Mouse (Mus musculus) heart, embryonic 15.5 days (tissue): ENCODE data around the gene Actg1. TPM values are rescaled to one million over a fixed set of nuclear protein-coding genes. Genes with fewer than 3 reads are reported as not detected.
A peak's percentile ranks its signal among the peaks of the same experiment; 100 is the strongest.

Source experiments
- ATAC-seq: fragments of 200-750 bp; cut with Nextera tagmentation; replicated peaks from 2 replicates; pipeline ENCODE4 v1.8.0; 2017; ENCODE audit warnings: low read depth, moderate TSS enrichment; ENCODE audit not compliant: insufficient number of reproducible peaks, insufficient read depth, low FRiP score
- H3K27ac ChIP-seq: fragments of 300-500 bp; sonication (generic); 2 replicates; pipeline ENCODE4 v1.5.1; 2015; ENCODE audit warnings: mild to moderate bottlenecking, inconsistent platforms
- H3K27me3 ChIP-seq: fragments of 300-500 bp; sonication (generic); 2 replicates; pipeline ENCODE4 v1.6.1; 2015; ENCODE audit warnings: inconsistent platforms
- H3K36me3 ChIP-seq: fragments of 300-500 bp; sonication (generic); 2 replicates; pipeline ENCODE4 v1.6.1; 2015; ENCODE audit warnings: mild to moderate bottlenecking, inconsistent platforms
- H3K4me1 ChIP-seq: fragments of 300-500 bp; sonication (generic); replicated peaks from 2 replicates; pipeline ENCODE4 v1.6.1; 2015; ENCODE audit warnings: inconsistent platforms
- H3K4me2 ChIP-seq: fragments of 300-500 bp; sonication (generic); 2 replicates; pipeline ENCODE4 v1.6.1; 2015; ENCODE audit warnings: inconsistent platforms, mild to moderate bottlenecking, moderate library complexity
- H3K4me3 ChIP-seq: fragments of 300-500 bp; sonication (generic); 2 replicates; pipeline ENCODE4 v1.5.1; 2015; ENCODE audit warnings: mild to moderate bottlenecking, inconsistent platforms
- H3K9ac ChIP-seq: fragments of 300-500 bp; sonication (generic); 2 replicates; pipeline ENCODE4 v1.6.1; 2015; ENCODE audit warnings: mild to moderate bottlenecking, inconsistent platforms
- H3K9me3 ChIP-seq: fragments of 300-500 bp; sonication (generic); replicated peaks from 2 replicates; pipeline ENCODE4 v1.6.1; 2016; ENCODE audit warnings: inconsistent platforms
- WGBS: fragments of 180-500 bp; shearing (Covaris S2); methylation state at CpG from one replicate; pipeline ENCODE4 v1.1.7; 2015; ENCODE audit warnings: mixed read lengths; 5-methylcytosine and 5-hydroxymethylcytosine counted together
- polyA plus RNA-seq: library from polyadenylated mRNA; unstranded; fragments of >200 nt; fragmentation: Nextera tagmentation; extraction: Ambion mirVana; gene quantifications from 2 replicates; pipeline ENCODE4 v1.2.1, GENCODE M21; 2015

The Actg1 gene
- polyA plus RNA-seq = 921 and 1,308 TPM in 2 replicates

DNA sequence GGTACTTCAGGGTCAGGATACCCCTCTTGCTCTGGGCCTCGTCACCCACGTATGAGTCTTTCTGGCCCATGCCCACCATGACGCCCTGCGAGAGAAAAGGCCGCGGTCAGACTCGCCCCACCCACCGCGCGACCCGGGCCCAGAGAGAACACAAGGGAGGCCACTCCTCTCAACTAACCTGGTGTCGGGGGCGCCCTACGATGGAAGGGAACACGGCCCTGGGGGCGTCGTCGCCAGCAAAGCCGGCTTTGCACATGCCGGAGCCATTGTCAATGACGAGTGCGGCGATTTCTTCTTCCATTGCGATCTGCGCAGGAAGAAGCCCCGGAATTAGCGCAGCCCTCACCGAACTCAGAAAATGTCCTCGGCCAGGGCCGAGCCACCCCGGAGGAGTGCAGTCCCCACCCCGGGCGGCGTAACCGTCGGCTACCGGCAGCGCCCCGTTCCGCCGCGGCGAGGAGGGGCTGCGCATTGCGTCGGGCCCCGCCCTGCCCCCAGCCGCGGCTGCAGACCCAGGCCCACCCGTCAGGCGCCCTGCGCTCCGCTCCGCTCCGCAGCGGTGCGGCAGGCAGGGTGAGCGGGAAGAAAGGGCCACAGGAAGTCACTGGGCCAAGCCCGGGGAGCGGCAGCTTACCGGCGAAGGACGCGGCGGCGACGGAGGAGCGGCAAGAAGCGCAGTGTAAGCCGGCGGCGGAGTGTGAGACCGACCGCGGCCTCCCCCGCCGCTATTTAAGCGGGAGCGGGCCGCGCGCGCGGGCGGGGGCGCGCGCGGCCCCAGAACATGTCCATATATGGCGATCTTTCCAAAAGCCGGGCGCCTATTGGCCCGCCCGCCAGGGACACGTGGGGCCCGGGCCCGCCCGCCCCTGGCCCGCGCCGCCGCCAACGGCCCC, at the start of gene Actg1:
Gene Actg1 (minus strand): TSS at position 752 of the 893 bp plus-strand sequence.
- Histone ChIP-seq H3K36me3 (peaks cover 6% of the 10 kb centered on the region; the same call in 1 of the 2 replicates), H3K4me1 (peaks cover 32% of the 10 kb centered on the region), H3K4me3 (peak within 1 kb of the TSS; percentile 88), H3K9me3 (no peaks in the 10 kb centered on the region), H3K27me3 (no peaks in the 10 kb centered on the region), H3K27ac (peak within 1 kb of the TSS; percentile 96), H3K4me2 (peak within 1 kb of the TSS; percentile 90), H3K9ac (peak within 1 kb of the TSS; percentile 100)
- ATAC-seq = peak; percentile 69
- under 1% methylated on average over 96 of the region's 103 CpGs for WGBS

DNA sequence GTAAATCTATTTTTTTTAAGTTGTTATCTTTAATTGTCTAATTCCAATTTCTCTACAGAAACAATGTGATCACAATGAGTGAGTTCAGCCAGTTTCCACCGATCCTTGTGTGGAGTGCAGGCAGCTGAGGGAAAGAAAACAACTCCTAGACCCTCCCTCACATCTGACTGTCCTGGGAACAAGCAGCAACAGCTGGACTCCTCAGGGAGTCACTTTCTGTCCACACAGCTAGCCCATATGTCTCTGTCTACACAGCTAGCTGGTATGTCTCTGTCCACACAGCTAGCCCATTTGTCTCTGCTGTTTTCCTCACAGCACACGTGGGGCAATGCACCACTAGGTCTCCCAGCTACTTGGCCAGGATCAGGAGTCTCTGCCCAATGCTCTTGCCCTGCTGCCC, 49.3 kb upstream of the Actg1 start:
- Histone ChIP-seq H3K4me2 (no peak overlapping the region), H3K36me3 (peaks cover 55% of the 10 kb centered on the region), H3K9me3 (no peaks in the 10 kb centered on the region), H3K27ac (no peak overlapping the region), H3K4me1 (no peaks in the 10 kb centered on the region), H3K27me3 (no peaks in the 10 kb centered on the region), H3K4me3 (no peak overlapping the region), H3K9ac (0 out of 2 replicates have a peak overlapping the region, but pooled peaks have one; percentile 6)
- 74% methylated on average over 2 of the region's 2 CpGs for WGBS
- ATAC-seq = no peak

DNA sequence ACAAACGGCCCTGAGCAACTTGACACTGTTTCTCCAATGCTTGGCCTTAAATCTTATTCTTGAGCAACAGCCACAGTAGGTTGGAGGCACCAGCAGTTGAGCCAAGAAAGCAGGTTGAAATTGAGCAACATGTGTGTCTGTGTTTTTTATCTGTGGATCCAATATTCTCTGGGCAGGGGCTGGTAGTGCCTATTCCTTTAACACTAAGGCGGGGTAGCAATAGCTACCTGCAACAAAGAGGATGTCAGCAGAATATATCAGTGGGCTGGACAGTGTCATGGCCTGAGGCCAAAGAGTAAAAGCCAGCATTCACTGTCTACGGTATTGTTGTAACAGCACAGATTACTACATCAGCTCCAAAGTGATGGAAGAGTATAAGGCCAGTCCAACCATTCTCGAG, 47.3 kb upstream of the Actg1 start:
- Histone ChIP-seq H3K4me1 (no peaks in the 10 kb centered on the region), H3K9ac (no peak overlapping the region), H3K36me3 (peaks cover 56% of the 10 kb centered on the region), H3K27ac (no peak overlapping the region), H3K9me3 (no peaks in the 10 kb centered on the region), H3K4me2 (no peak overlapping the region), H3K27me3 (no peaks in the 10 kb centered on the region), H3K4me3 (no peak overlapping the region)
- 68% methylated on average over 4 of the region's 4 CpGs for WGBS
- ATAC-seq = 0 out of 2 replicates have a peak, but pooled peaks have one; percentile 18

DNA sequence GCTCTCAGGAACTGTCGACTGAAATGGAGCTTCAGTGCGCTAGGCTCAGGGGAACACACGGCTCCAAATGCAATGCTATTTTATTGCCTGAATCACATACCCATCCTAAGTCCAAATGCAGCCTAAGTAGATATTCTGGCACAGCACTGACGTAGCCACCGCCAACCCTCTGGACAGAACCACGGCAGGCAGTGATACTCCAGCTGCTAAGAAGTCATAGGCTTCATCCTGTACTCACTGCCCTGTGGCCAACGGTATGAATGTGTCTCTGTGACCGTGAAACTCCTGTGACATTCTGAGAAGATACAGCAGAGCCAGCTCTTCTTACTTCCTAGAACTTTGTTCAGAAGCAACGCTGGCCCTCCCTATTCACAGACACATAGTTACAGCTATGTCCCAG, 40.2 kb upstream of the Actg1 start:
- 86% methylated on average over 9 of the region's 9 CpGs for WGBS
- Histone ChIP-seq H3K4me3 (no peak overlapping the region), H3K27ac (peak overlapping the region; percentile 16), H3K36me3 (peaks cover 55% of the 10 kb centered on the region), H3K9ac (no peak overlapping the region), H3K9me3 (no peaks in the 10 kb centered on the region), H3K4me1 (peaks cover 31% of the 10 kb centered on the region), H3K27me3 (no peaks in the 10 kb centered on the region), H3K4me2 (no peak overlapping the region)
- no peak for ATAC-seq

DNA sequence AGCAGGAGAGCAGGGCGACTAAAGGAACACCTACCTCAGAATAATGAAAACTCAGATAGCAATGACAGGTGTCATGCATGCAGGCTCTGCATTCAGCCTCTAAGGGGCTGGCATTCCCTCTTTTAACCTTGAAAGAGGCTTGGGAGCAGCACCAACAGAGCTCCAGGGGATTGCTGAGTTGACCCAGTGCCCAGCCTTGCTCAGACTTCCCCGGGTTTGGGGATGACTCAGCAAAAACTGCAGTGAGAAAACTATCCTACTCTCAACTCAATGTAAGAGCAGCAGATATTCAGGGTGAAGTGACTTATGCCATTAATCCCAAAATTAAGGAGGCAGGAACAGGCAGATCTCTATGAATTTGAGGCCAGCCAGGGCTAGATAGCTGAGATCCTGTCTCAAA, 38.8 kb upstream of the Actg1 start:
- Histone ChIP-seq H3K36me3 (peaks cover 57% of the 10 kb centered on the region), H3K4me3 (no peak overlapping the region), H3K27me3 (no peaks in the 10 kb centered on the region), H3K27ac (peak overlapping the region; percentile 93), H3K4me1 (peaks cover 42% of the 10 kb centered on the region), H3K9ac (no peak overlapping the region), H3K9me3 (no peaks in the 10 kb centered on the region), H3K4me2 (no peak overlapping the region)
- WGBS = 39% methylated on average over 2 of the region's 2 CpGs
- ATAC-seq = no peak

DNA sequence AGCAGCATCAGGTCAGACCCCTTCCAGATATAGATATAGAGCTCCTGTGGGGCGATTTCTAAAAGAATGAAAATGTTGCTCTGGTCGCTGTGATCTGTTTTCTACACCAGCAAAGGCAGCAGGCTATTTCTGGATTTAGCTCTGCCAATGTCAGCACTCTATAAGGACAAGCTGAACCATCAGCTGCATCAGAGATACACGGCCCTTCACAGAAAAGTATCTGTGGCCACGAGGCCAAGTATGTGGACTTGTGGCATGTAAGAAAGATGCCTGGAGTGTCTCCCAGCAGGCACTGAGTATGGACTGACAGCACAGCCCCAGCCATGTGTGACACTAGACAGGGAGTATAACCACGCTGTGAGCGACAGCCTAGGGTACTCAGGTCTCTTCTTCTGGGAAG, 38.3 kb upstream of the Actg1 start:
- H3K27ac ChIP-seq = peak overlapping the region; percentile 93
- no peak overlapping the region for H3K4me3 ChIP-seq
- H3K36me3 ChIP-seq = peaks cover 57% of the 10 kb centered on the region
- no peaks in the 10 kb centered on the region for H3K9me3 ChIP-seq
- H3K4me2 ChIP-seq = 0 out of 2 replicates have a peak overlapping the region, but pooled peaks have one; percentile 21
- ATAC-seq = peak; percentile 65; the same call in 1 of the 2 replicates
- H3K9ac ChIP-seq = no peak overlapping the region
- H3K4me1 ChIP-seq = peaks cover 48% of the 10 kb centered on the region
- WGBS = 57% methylated on average over 6 of the region's 6 CpGs
- H3K27me3 ChIP-seq = no peaks in the 10 kb centered on the region

DNA sequence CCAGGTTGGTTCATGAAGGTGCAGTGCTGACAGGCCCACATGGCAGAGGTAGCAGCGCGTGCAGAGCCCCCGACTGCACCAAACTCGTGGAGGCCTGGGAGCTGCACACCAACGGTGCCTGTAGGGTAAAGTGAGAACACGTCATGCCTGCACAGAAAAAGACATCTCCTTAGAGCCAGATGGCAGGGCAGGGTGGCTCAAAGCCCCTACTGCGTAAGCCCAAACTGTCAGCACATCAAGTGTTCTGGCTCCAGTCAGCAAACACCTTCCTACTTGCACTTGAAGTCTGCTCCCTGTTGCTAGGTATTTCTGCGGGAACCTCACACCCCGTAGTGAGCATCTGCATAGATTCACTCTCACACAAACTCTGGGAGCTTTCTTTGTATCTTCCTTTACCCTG, 34.2 kb upstream of the Actg1 start:
- peak overlapping the region; percentile 7; the same call in 1 of the 2 replicates for H3K9ac ChIP-seq
- peaks cover 50% of the 10 kb centered on the region for H3K36me3 ChIP-seq
- peaks cover 70% of the 10 kb centered on the region for H3K4me1 ChIP-seq
- no peaks in the 10 kb centered on the region for H3K9me3 ChIP-seq
- peak; percentile 64 for ATAC-seq
- 0 out of 2 replicates have a peak overlapping the region, but pooled peaks have one; percentile 11 for H3K4me2 ChIP-seq
- H3K4me3 ChIP-seq = no peak overlapping the region
- H3K27me3 ChIP-seq = no peaks in the 10 kb centered on the region
- 49% methylated on average over 9 of the region's 9 CpGs for WGBS
- peak overlapping the region; percentile 91 for H3K27ac ChIP-seq

DNA sequence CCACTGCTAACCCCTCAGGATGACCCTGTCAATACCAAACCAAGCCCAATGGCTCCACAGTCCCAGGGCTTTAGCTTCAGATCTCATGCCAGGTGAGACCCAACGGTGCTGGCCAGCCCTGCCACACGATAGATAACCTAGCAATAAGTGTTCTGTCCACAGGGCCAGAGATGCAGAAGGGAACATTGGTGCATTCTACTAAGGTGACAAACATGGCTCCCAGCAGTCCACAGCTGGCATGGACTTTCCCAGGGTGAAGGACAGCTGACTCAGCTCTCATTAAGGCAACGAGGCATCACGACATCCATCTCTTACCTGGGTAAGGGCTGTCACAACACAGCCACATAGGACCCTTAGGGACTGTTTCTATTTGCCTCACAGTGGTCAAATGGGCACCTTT, 32.8 kb upstream of the Actg1 start:
- WGBS = 84% methylated on average over 4 of the region's 4 CpGs

DNA sequence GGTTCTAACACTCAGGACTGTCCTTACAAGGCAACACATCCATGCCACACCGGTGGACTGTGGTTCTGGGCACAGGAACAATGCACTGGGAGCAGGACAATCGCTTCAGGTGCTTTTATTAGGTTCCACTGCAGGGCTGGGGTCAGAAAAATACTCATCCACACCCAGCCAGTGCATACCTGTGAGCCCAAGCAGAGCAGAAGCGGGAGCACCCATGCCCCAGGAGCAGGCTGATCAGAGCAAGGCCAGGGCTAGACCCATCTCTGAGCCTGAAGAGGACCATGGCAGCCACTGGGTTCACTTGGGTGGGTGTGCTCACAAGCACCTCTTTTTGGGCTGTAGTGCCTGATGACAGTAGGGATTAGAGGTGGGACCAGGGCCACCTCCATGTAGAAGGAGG, 31.9 kb upstream of the Actg1 start:
- Histone ChIP-seq H3K36me3 (peaks cover 64% of the 10 kb centered on the region), H3K9ac (no peak overlapping the region)

More for the DNA sequence above, 32.8 kb upstream of the Actg1 start:
- Histone ChIP-seq H3K27ac (peak overlapping the region; percentile 91), H3K36me3 (peaks cover 62% of the 10 kb centered on the region), H3K4me3 (no peak overlapping the region), H3K4me1 (peaks cover 70% of the 10 kb centered on the region), H3K27me3 (no peaks in the 10 kb centered on the region), H3K9me3 (no peaks in the 10 kb centered on the region), H3K4me2 (no peak overlapping the region), H3K9ac (0 out of 2 replicates have a peak overlapping the region, but pooled peaks have one; percentile 9)
- no peak for ATAC-seq

DNA sequence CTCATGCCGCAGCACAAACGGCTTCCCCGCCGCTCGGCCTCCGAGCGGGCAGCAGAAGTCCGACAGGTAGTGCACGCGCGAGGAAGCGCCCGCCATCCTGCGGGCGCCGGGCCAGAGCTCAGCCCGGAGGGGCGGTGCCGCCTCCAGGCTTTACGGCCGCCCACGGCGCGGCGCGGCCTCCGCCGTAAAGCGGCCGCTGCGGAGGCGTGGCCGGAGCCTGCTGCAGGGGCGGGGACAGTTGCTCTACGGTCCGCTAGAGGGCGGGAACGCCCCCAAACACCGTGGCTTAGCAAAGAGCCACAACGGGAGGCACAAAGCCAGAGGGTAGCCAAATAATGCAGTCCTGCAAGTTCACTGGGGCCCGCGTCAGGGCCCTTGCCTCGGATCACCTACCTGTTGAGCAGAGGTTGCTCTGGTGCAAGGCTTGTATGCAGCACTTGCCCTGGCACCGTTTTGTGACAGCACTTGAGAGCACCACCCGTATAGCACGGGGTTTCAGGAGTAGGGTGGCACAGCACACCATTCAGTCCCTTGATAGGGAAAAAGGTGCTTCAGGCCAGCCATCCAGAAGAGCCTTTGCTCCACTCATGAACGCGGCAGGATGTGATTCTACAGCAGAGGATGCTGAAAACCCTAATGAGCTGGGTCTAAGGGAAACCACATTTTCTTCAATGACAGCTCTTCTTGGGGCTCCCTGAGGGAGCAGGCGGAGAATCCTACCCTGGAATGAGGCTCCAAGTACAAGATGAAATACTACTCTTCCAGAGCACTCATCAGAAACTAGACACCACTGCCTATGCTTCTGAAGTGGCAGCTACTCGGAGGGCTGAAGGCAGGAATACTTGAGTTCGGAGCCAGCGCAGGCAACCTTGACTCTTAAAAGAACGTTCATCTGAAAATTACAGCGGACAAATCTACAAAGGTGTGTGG, 30.5 kb upstream of the Actg1 start, which contains the start of gene Faap100:
Gene Faap100 (minus strand): TSS at position 154 of the 930 bp plus-strand sequence.
- peak within 1 kb of the TSS; percentile 97 for H3K4me2 ChIP-seq
- peaks cover 66% of the 10 kb centered on the region for H3K36me3 ChIP-seq
- ATAC-seq = peak; percentile 79
- peak within 1 kb of the TSS; percentile 78 for H3K27ac ChIP-seq
- 8% methylated on average over 54 of the region's 54 CpGs for WGBS
- H3K4me1 ChIP-seq = peaks cover 66% of the 10 kb centered on the region
- H3K27me3 ChIP-seq = no peaks in the 10 kb centered on the region
- no peaks in the 10 kb centered on the region for H3K9me3 ChIP-seq
- H3K9ac ChIP-seq = peak within 1 kb of the TSS; percentile 86
- peak within 1 kb of the TSS; percentile 82 for H3K4me3 ChIP-seq

More for the DNA sequence above, 31.9 kb upstream of the Actg1 start:
- ATAC-seq = no peak
- H3K27ac ChIP-seq = no peak overlapping the region
- no peak overlapping the region for H3K4me3 ChIP-seq
- 85% methylated on average over 3 of the region's 3 CpGs for WGBS
- peaks cover 61% of the 10 kb centered on the region for H3K4me1 ChIP-seq
- no peak overlapping the region for H3K4me2 ChIP-seq
- no peaks in the 10 kb centered on the region for H3K9me3 ChIP-seq
- H3K27me3 ChIP-seq = no peaks in the 10 kb centered on the region
